Mouse (Mus musculus) activated CD4-positive, CD25-positive, alpha-beta regulatory T cell, adult 4 months (primary cell): ENCODE data around the gene Strap. TPM values are rescaled to one million over a fixed set of nuclear protein-coding genes. Genes with fewer than 3 reads are reported as not detected.

Source experiments
- ATAC-seq: one replicate; pipeline ENCODE4 v1.8.0; 2017
- polyA plus RNA-seq, 2 experiments: library from polyadenylated mRNA; unstranded; fragments of 100-300 nt; shearing (Covaris generic); gene quantifications; one replicate each; pipeline ENCODE4 v1.2.1; 2017

Gene Strap
- polyA plus RNA-seq, 2 experiments from 2014 or later: 33.4 to 40.0 TPM

GRCm38 (mm10) chr6:137723898-137724297 lies 11.0 kb upstream of the Strap start:
- peak; percentile 69 for ATAC-seq

- ATAC-seq: no peak
Observed at GRCm38 (mm10) chr6:137734460-137734845, 425 bp upstream of the Strap start.

- ATAC-seq: peak; percentile 11
Observed at GRCm38 (mm10) chr6:137735671-137736238, 877 bp downstream of the Strap start.

- ATAC-seq: no peak
Observed at GRCm38 (mm10) chr6:137740972-137741371, 6.1 kb downstream of the Strap start.

GRCm38 (mm10) chr6:137744700-137745099 lies 9.8 kb downstream of the Strap start:
- no peak for ATAC-seq

- ATAC-seq: peak; percentile 47
Observed at GRCm38 (mm10) chr6:137747174-137747928, 12.5 kb downstream of the Strap start.

GRCm38 (mm10) chr6:137751551-137752274 lies 16.8 kb downstream of the Strap start:
- ATAC-seq: no peak

- ATAC-seq: no peak
Observed at GRCm38 (mm10) chr6:137752275-137752655, 17.4 kb downstream of the Strap start.

- ATAC-seq: peak; percentile 91
Observed at GRCm38 (mm10) chr6:137754056-137754856, 19.4 kb downstream of the Strap start, which contains the start of gene Dera. TSS of gene Dera (plus strand) at chr6:137754546.

GRCm38 (mm10) chr6:137754857-137755232 lies 20.0 kb downstream of the Strap start:
- no peak for ATAC-seq

GRCm38 (mm10) chr6:137756310-137756709 lies 21.4 kb downstream of the Strap start:
- no peak for ATAC-seq

- ATAC-seq: no peak
Observed at GRCm38 (mm10) chr6:137757891-137758290, 23.0 kb downstream of the Strap start.

GRCm38 (mm10) chr6:137759681-137760080 lies 24.8 kb downstream of the Strap start:
- no peak for ATAC-seq

GRCm38 (mm10) chr6:137760966-137761365 lies 26.1 kb downstream of the Strap start:
- no peak for ATAC-seq

- no peak for ATAC-seq
Observed at GRCm38 (mm10) chr6:137764572-137765210, 29.8 kb downstream of the Strap start.

GRCm38 (mm10) chr6:137766177-137766576 lies 31.3 kb downstream of the Strap start:
- peak; percentile 68 for ATAC-seq

GRCm38 (mm10) chr6:137771621-137772250 lies 36.9 kb downstream of the Strap start:
- ATAC-seq: no peak

- ATAC-seq: no peak
Observed at GRCm38 (mm10) chr6:137772918-137773636, 38.2 kb downstream of the Strap start.

- ATAC-seq: no peak
Observed at GRCm38 (mm10) chr6:137773637-137774028, 38.8 kb downstream of the Strap start.

- no peak for ATAC-seq
Observed at GRCm38 (mm10) chr6:137774166-137774565, 39.3 kb downstream of the Strap start.

- ATAC-seq: no peak
Observed at GRCm38 (mm10) chr6:137775159-137775558, 40.3 kb downstream of the Strap start.
